Mouse (Mus musculus) forebrain, embryonic 15.5 days (tissue): ENCODE results near the gene Sult1a1. TPM values are rescaled to one million over a fixed set of nuclear protein-coding genes. Genes with fewer than 3 reads are reported as not detected.

Experiments used
- ATAC-seq: fragments of 200-750 bp; cut with Nextera tagmentation; replicated peaks from 2 replicates; pipeline ENCODE4 v1.8.0; 2017; ENCODE audit warnings: mild to moderate bottlenecking, moderate TSS enrichment, moderate library complexity
- H3K27ac ChIP-seq: fragments of 300-500 bp; sonication (generic); replicated peaks from 2 replicates; pipeline ENCODE4 v1.5.1; 2015; ENCODE audit warnings: mild to moderate bottlenecking, inconsistent platforms
- H3K27me3 ChIP-seq: fragments of 300-500 bp; sonication (generic); 2 replicates; pipeline ENCODE4 v1.6.1; 2015; ENCODE audit warnings: inconsistent platforms
- H3K36me3 ChIP-seq: fragments of 300-500 bp; sonication (generic); 2 replicates; pipeline ENCODE4 v1.6.1; 2015; ENCODE audit warnings: mild to moderate bottlenecking, inconsistent platforms
- H3K4me1 ChIP-seq: fragments of 300-500 bp; sonication (generic); 2 replicates; pipeline ENCODE4 v1.6.1; 2015; ENCODE audit warnings: inconsistent platforms
- H3K4me2 ChIP-seq: fragments of 300-500 bp; sonication (generic); replicated peaks from 2 replicates; pipeline ENCODE4 v1.6.1; 2015; ENCODE audit warnings: mild to moderate bottlenecking, inconsistent platforms
- H3K4me3 ChIP-seq: fragments of 300-500 bp; sonication (generic); 2 replicates; pipeline ENCODE4 v1.5.1; 2015; ENCODE audit warnings: mild to moderate bottlenecking, inconsistent platforms
- H3K9ac ChIP-seq: fragments of 300-500 bp; sonication (generic); replicated peaks from 2 replicates; pipeline ENCODE4 v1.6.1; 2015; ENCODE audit warnings: mild to moderate bottlenecking, inconsistent platforms
- H3K9me3 ChIP-seq: fragments of 300-500 bp; sonication (generic); 2 replicates; pipeline ENCODE4 v1.6.1; 2016; ENCODE audit warnings: inconsistent platforms
- WGBS: fragments of 180-500 bp; shearing (Covaris S2); methylation state at CpG from one replicate; pipeline ENCODE4 v1.1.7; 2015; ENCODE audit warnings: mixed read lengths; 5-methylcytosine and 5-hydroxymethylcytosine counted together
- polyA plus RNA-seq: library from polyadenylated mRNA; unstranded; fragments of >200 nt; fragmentation: Nextera tagmentation; extraction: Ambion mirVana; gene quantifications from 2 replicates; pipeline ENCODE4 v1.2.1, GENCODE M21; 2015

The Sult1a1 gene
- polyA plus RNA-seq, 1 experiment from 2014 or later = 2.8 TPM

- H3K9ac ChIP-seq = no peak overlapping the region
- H3K4me1 ChIP-seq = no peaks in the 10 kb centered on the region
- no peak overlapping the region for H3K4me3 ChIP-seq
- H3K27me3 ChIP-seq = no peaks in the 10 kb centered on the region
- H3K36me3 ChIP-seq = no peaks in the 10 kb centered on the region; the same call in 1 of the 2 replicates
- no peaks in the 10 kb centered on the region for H3K9me3 ChIP-seq
- no peak overlapping the region for H3K27ac ChIP-seq
- H3K4me2 ChIP-seq = no peak overlapping the region
- 90% methylated on average over 8 of the region's 8 CpGs for WGBS
- no peak for ATAC-seq
Observed at GRCm38 (mm10) chr7:126678545-126679341, 2.5 kb upstream of the Sult1a1 start.

- Histone ChIP-seq H3K9me3 (no peaks in the 10 kb centered on the region), H3K4me2 (no peak overlapping the region), H3K27me3 (no peaks in the 10 kb centered on the region), H3K36me3 (peaks cover 17% of the 10 kb centered on the region), H3K4me3 (no peak overlapping the region), H3K4me1 (no peaks in the 10 kb centered on the region), H3K9ac (no peak overlapping the region), H3K27ac (no peak overlapping the region)
- ATAC-seq = no peak
- WGBS = 73% methylated on average over 4 of the region's 4 CpGs
Observed at GRCm38 (mm10) chr7:126676631-126677220, 494 bp upstream of the Sult1a1 start.

- no peak for ATAC-seq
- peaks cover 26% of the 10 kb centered on the region for H3K36me3 ChIP-seq
- no peak overlapping the region for H3K9ac ChIP-seq
- H3K4me3 ChIP-seq = no peak overlapping the region
- H3K27ac ChIP-seq = no peak overlapping the region
- H3K4me1 ChIP-seq = no peaks in the 10 kb centered on the region
- WGBS = 97% methylated on average over 8 of the region's 8 CpGs
- no peaks in the 10 kb centered on the region for H3K9me3 ChIP-seq
- no peak overlapping the region for H3K4me2 ChIP-seq
- no peaks in the 10 kb centered on the region for H3K27me3 ChIP-seq
Observed at GRCm38 (mm10) chr7:126675104-126675503, 1.1 kb downstream of the Sult1a1 start.

DNA sequence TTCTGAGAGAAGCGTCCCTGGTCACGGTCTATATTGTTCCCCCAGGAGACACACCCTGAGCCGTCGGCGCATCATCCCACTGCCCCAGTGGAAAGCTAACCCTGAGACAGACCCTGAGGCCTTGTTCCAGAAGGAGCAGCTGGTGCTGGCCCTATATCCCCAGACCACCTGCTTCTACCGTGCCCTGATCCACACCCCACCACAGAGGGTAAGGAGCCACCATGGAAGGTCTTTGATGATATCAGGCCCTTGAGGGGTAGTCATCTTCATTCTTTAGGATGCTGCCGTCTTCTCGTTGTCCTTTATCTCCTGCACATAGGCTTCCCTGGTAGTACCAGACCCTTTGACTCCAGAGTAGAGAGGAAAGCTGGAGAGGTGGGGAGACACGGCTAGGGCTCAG lies 4.1 kb downstream of the Sult1a1 start:
- Histone ChIP-seq H3K4me2 (no peak overlapping the region), H3K4me1 (no peaks in the 10 kb centered on the region), H3K36me3 (peaks cover 27% of the 10 kb centered on the region), H3K9me3 (no peaks in the 10 kb centered on the region), H3K27me3 (no peaks in the 10 kb centered on the region), H3K27ac (no peak overlapping the region), H3K9ac (no peak overlapping the region), H3K4me3 (no peak overlapping the region)
- WGBS = 94% methylated on average over 9 of the region's 9 CpGs
- ATAC-seq = no peak

DNA sequence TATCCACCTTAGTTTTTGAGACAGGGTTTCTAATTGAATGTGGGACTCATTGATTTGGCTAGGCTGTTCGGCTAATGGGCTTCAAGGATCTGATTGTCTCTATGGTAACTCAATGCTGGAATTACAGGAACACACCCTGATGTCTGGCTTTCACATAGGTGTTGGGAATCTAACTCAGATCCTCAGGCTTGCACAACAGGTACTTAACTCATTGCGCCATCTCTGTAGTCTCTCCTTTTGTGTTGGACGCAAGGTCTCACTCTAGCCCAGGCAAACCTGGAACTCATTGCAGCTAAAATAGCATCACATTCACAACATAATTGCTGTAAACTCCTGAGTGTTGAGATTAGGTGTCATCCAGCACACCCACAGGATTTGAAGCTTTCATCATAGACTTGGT lies 6.1 kb downstream of the Sult1a1 start:
- H3K4me2 ChIP-seq = no peak overlapping the region
- ATAC-seq = no peak
- no peaks in the 10 kb centered on the region for H3K4me1 ChIP-seq
- no peak overlapping the region for H3K9ac ChIP-seq
- no peaks in the 10 kb centered on the region for H3K27me3 ChIP-seq
- WGBS = 96% methylated on average over 3 of the region's 3 CpGs
- no peak overlapping the region for H3K4me3 ChIP-seq
- no peak overlapping the region for H3K27ac ChIP-seq
- H3K9me3 ChIP-seq = no peaks in the 10 kb centered on the region
- peaks cover 39% of the 10 kb centered on the region for H3K36me3 ChIP-seq

DNA sequence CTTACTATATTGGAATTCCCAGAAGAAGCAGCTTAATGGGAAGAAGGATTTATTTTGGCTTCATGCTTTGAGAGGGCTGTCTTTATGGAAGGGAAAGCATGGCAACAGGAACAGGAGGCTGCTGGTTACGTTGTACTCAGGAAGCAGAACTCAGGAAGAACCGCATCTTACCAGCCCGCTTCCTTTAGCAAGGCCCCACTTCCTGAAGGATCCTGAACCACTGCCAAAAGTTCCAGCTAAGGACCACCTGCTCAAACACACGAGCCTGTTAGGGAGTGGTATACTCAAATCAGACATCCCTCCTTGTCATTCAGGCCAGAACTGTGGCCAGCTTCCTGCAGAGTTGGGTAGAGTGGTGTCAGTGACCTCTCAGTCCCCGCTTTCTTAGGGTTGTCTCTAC lies 7.8 kb downstream of the Sult1a1 start:
- Histone ChIP-seq H3K9me3 (no peaks in the 10 kb centered on the region), H3K27ac (no peak overlapping the region), H3K4me2 (no peak overlapping the region), H3K4me3 (no peak overlapping the region), H3K27me3 (no peaks in the 10 kb centered on the region), H3K4me1 (no peaks in the 10 kb centered on the region), H3K9ac (no peak overlapping the region), H3K36me3 (peaks cover 43% of the 10 kb centered on the region)
- 73% methylated on average over 5 of the region's 5 CpGs for WGBS
- no peak for ATAC-seq

GRCm38 (mm10) chr7:126667495-126668090 lies 8.6 kb downstream of the Sult1a1 start:
- WGBS = 86% methylated on average over 9 of the region's 9 CpGs
- no peak for ATAC-seq
- no peak overlapping the region for H3K27ac ChIP-seq

GRCm38 (mm10) chr7:126665269-126665668 lies 11.0 kb downstream of the Sult1a1 start:
- H3K36me3 ChIP-seq = peaks cover 25% of the 10 kb centered on the region
- no peak overlapping the region for H3K27ac ChIP-seq
- no peak for ATAC-seq

More at GRCm38 (mm10) chr7:126667495-126668090, 8.6 kb downstream of the Sult1a1 start:
- Histone ChIP-seq H3K27me3 (no peaks in the 10 kb centered on the region), H3K36me3 (peaks cover 41% of the 10 kb centered on the region), H3K4me3 (no peak overlapping the region), H3K4me1 (no peaks in the 10 kb centered on the region), H3K4me2 (no peak overlapping the region), H3K9ac (no peak overlapping the region), H3K9me3 (no peaks in the 10 kb centered on the region)

GRCm38 (mm10) chr7:126663646-126664045 lies 12.6 kb downstream of the Sult1a1 start:
- Histone ChIP-seq H3K4me3 (no peak overlapping the region), H3K4me1 (no peaks in the 10 kb centered on the region), H3K9me3 (no peaks in the 10 kb centered on the region), H3K9ac (no peak overlapping the region), H3K36me3 (peaks cover 22% of the 10 kb centered on the region), H3K4me2 (no peak overlapping the region), H3K27me3 (no peaks in the 10 kb centered on the region), H3K27ac (no peak overlapping the region)
- 88% methylated on average over 8 of the region's 8 CpGs for WGBS
- no peak for ATAC-seq

More at GRCm38 (mm10) chr7:126665269-126665668, 11.0 kb downstream of the Sult1a1 start:
- H3K9me3 ChIP-seq = no peaks in the 10 kb centered on the region
- H3K9ac ChIP-seq = no peak overlapping the region
- no peak overlapping the region for H3K4me3 ChIP-seq
- H3K27me3 ChIP-seq = no peaks in the 10 kb centered on the region
- H3K4me2 ChIP-seq = no peak overlapping the region
- H3K4me1 ChIP-seq = no peaks in the 10 kb centered on the region
- WGBS = 95% methylated on average over 3 of the region's 3 CpGs

DNA sequence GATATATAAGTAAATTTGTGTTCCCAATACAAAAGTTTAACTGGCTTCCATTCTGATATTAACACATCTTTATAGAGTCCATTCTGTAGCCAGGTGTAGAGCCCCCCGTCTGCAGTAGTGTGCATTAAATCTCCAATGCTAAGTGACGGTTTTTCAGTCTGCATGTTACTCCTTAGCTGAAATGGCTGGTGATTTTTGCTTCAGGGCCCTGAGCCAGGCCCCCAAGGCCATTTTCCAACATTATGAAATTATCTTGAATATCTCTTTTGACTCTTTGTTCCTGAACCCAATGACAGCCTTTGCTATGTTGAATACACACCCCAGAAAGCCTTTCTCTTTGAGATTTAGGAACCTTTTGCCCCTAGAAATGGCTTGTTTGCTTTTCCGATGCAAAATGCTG lies 16.5 kb downstream of the Sult1a1 start:
- Histone ChIP-seq H3K4me3 (no peak overlapping the region), H3K4me1 (no peaks in the 10 kb centered on the region), H3K27me3 (no peaks in the 10 kb centered on the region), H3K27ac (no peak overlapping the region), H3K9ac (no peak overlapping the region), H3K4me2 (no peak overlapping the region), H3K36me3 (peaks cover 6% of the 10 kb centered on the region), H3K9me3 (no peaks in the 10 kb centered on the region)
- no peak for ATAC-seq
- 92% methylated on average over 3 of the region's 3 CpGs for WGBS

DNA sequence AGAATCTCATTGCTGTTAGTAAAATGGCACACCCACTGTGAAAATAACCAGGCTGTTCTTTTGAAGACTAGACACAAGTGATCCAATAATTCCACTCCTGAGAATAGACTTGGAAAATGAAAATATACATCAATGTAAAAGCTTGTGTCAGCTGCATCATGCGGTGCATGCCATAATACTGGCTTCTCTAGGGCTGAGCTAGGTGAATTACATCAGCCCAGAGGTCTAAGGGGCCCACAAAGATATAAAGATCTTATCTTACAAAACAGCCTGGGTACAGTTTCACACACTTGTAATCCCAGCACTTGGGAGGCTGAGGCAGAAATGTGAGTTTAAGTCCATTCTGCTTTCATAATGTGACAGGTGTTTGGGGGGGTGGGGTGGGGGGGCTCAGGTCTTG lies 18.7 kb downstream of the Sult1a1 start:
- no peak for ATAC-seq
- no peaks in the 10 kb centered on the region; the same call in 1 of the 2 replicates for H3K36me3 ChIP-seq
- no peaks in the 10 kb centered on the region for H3K9me3 ChIP-seq
- H3K9ac ChIP-seq = no peak overlapping the region
- no peaks in the 10 kb centered on the region for H3K27me3 ChIP-seq
- no peak overlapping the region for H3K27ac ChIP-seq
- H3K4me2 ChIP-seq = no peak overlapping the region
- H3K4me3 ChIP-seq = no peak overlapping the region
- WGBS = 98% methylated on average over 1 of the region's 1 CpGs
- H3K4me1 ChIP-seq = no peaks in the 10 kb centered on the region

- whole genome bisulfite sequencing = 93% methylated on average over 3 of the region's 3 CpGs
- Histone ChIP-seq H3K9ac (no peak overlapping the region), H3K4me1 (no peaks in the 10 kb centered on the region), H3K27ac (no peak overlapping the region), H3K27me3 (no peaks in the 10 kb centered on the region), H3K36me3 (no peaks in the 10 kb centered on the region), H3K9me3 (no peaks in the 10 kb centered on the region), H3K4me3 (no peak overlapping the region), H3K4me2 (no peak overlapping the region)
- no peak for ATAC-seq
Observed at GRCm38 (mm10) chr7:126655695-126656094, 20.5 kb downstream of the Sult1a1 start.
